Mouse (Mus musculus) lung, embryonic 15.5 days (tissue): ENCODE measurements at regions not wholly inside any gene's neighbourhood (a gene's known extent, or its start where the extent isn't known, plus 50 kb on each side); places are given as distances from the start of the nearest gene placed in this dataset.

Experiments used
- ATAC-seq: fragments of 200-750 bp; cut with Nextera tagmentation; 2 replicates; pipeline ENCODE4 v1.8.0; 2017; ENCODE audit warnings: moderate number of reproducible peaks, borderline replicate concordance; ENCODE audit not compliant: low FRiP score, low TSS enrichment; ENCODE audit errors: extremely low read depth
- H3K27ac ChIP-seq: fragments of 300-500 bp; sonication (generic); 2 replicates; pipeline ENCODE4 v1.5.1; 2015; ENCODE audit warnings: moderate library complexity, mild to moderate bottlenecking, inconsistent platforms
- H3K27me3 ChIP-seq: fragments of 300-500 bp; sonication (generic); 2 replicates; pipeline ENCODE4 v1.6.1; 2015; ENCODE audit warnings: inconsistent platforms
- H3K36me3 ChIP-seq: fragments of 300-500 bp; sonication (generic); 2 replicates; pipeline ENCODE4 v1.6.1; 2015; ENCODE audit warnings: inconsistent platforms
- H3K4me1 ChIP-seq: fragments of 300-500 bp; sonication (generic); 2 replicates; pipeline ENCODE4 v1.6.1; 2015; ENCODE audit warnings: inconsistent platforms
- H3K4me2 ChIP-seq: fragments of 300-500 bp; sonication (generic); 2 replicates; pipeline ENCODE4 v1.6.1; 2015; ENCODE audit warnings: inconsistent platforms, mild to moderate bottlenecking, moderate library complexity
- H3K4me3 ChIP-seq: fragments of 300-500 bp; sonication (generic); 2 replicates; pipeline ENCODE4 v1.5.1; 2015; ENCODE audit warnings: mild to moderate bottlenecking, inconsistent platforms
- H3K9ac ChIP-seq: fragments of 300-500 bp; sonication (generic); 2 replicates; pipeline ENCODE4 v1.6.1; 2015; ENCODE audit warnings: inconsistent platforms
- H3K9me3 ChIP-seq: fragments of 300-500 bp; sonication (generic); 2 replicates; pipeline ENCODE4 v1.6.1; 2016; ENCODE audit warnings: inconsistent platforms
- WGBS: fragments of 180-500 bp; shearing (Covaris S2); methylation state at CpG from one replicate; pipeline ENCODE4 v1.1.7; 2015; 5-methylcytosine and 5-hydroxymethylcytosine counted together

- Histone ChIP-seq H3K4me3 (no peak overlapping the region), H3K36me3 (no peaks in the 10 kb centered on the region), H3K4me2 (no peak overlapping the region), H3K27me3 (no peaks in the 10 kb centered on the region), H3K9ac (no peak overlapping the region), H3K9me3 (no peaks in the 10 kb centered on the region), H3K27ac (no peak overlapping the region), H3K4me1 (0 out of 2 replicates have a peak, but pooled peaks cover 4% of the 10 kb centered on the region)
- ATAC-seq = no peak
- WGBS = 73% methylated on average over 4 of the region's 4 CpGs
These were observed 114.3 kb upstream of the Tll1 start for GRCm38 (mm10) chr8:64320343-64320742.

- no peak for ATAC-seq
- 60% methylated on average over 6 of the region's 6 CpGs for WGBS
- H3K9me3 ChIP-seq = no peaks in the 10 kb centered on the region
These were observed 113.2 kb upstream of the Tll1 start for GRCm38 (mm10) chr8:64319220-64319820.

GRCm38 (mm10) chr8:64318524-64319219 is 112.6 kb upstream of the Tll1 start:
- no peak overlapping the region for H3K9ac ChIP-seq
- no peak overlapping the region for H3K4me3 ChIP-seq
- 51% methylated on average over 10 of the region's 10 CpGs for whole genome bisulfite sequencing
- 0 out of 2 replicates have a peak, but pooled peaks cover 4% of the 10 kb centered on the region for H3K4me1 ChIP-seq
- no peaks in the 10 kb centered on the region for H3K9me3 ChIP-seq
- H3K36me3 ChIP-seq = no peaks in the 10 kb centered on the region
- no peak overlapping the region for H3K4me2 ChIP-seq
- H3K27ac ChIP-seq = no peak overlapping the region
- H3K27me3 ChIP-seq = no peaks in the 10 kb centered on the region
- no peak for ATAC-seq

More at GRCm38 (mm10) chr8:64319220-64319820, 113.2 kb upstream of the Tll1 start:
- Histone ChIP-seq H3K27me3 (no peaks in the 10 kb centered on the region), H3K4me2 (no peak overlapping the region), H3K4me1 (0 out of 2 replicates have a peak, but pooled peaks cover 4% of the 10 kb centered on the region), H3K36me3 (no peaks in the 10 kb centered on the region), H3K4me3 (no peak overlapping the region), H3K27ac (no peak overlapping the region), H3K9ac (no peak overlapping the region)

GRCm38 (mm10) chr8:64317815-64318214 is 111.7 kb upstream of the Tll1 start:
- ATAC-seq = no peak

GRCm38 (mm10) chr8:64307995-64308394 is 101.9 kb upstream of the Tll1 start:
- Histone ChIP-seq H3K27me3 (no peaks in the 10 kb centered on the region), H3K9me3 (no peaks in the 10 kb centered on the region), H3K4me1 (no peaks in the 10 kb centered on the region), H3K9ac (no peak overlapping the region), H3K27ac (no peak overlapping the region), H3K36me3 (no peaks in the 10 kb centered on the region), H3K4me2 (no peak overlapping the region), H3K4me3 (no peak overlapping the region)
- no peak for ATAC-seq
- WGBS = 52% methylated on average over 1 of the region's 1 CpGs

More at GRCm38 (mm10) chr8:64317815-64318214, 111.7 kb upstream of the Tll1 start:
- Histone ChIP-seq H3K9ac (no peak overlapping the region), H3K27me3 (no peaks in the 10 kb centered on the region), H3K27ac (no peak overlapping the region), H3K36me3 (no peaks in the 10 kb centered on the region), H3K4me2 (no peak overlapping the region), H3K4me1 (0 out of 2 replicates have a peak, but pooled peaks cover 4% of the 10 kb centered on the region), H3K4me3 (no peak overlapping the region), H3K9me3 (no peaks in the 10 kb centered on the region)

- H3K4me3 ChIP-seq = no peak overlapping the region
- ATAC-seq = no peak
- no peak overlapping the region for H3K9ac ChIP-seq
- H3K27ac ChIP-seq = no peak overlapping the region
- H3K27me3 ChIP-seq = no peaks in the 10 kb centered on the region
- 81% methylated on average over 6 of the region's 6 CpGs for WGBS
- no peak overlapping the region for H3K4me2 ChIP-seq
- H3K9me3 ChIP-seq = no peaks in the 10 kb centered on the region
- no peaks in the 10 kb centered on the region for H3K36me3 ChIP-seq
- no peaks in the 10 kb centered on the region for H3K4me1 ChIP-seq
These were observed 76.7 kb upstream of the Tll1 start for GRCm38 (mm10) chr8:64282806-64283205.

- H3K27me3 ChIP-seq = no peaks in the 10 kb centered on the region
- H3K4me3 ChIP-seq = no peak overlapping the region
- no peaks in the 10 kb centered on the region for H3K9me3 ChIP-seq
- no peaks in the 10 kb centered on the region for H3K4me1 ChIP-seq
- H3K4me2 ChIP-seq = no peak overlapping the region
- 59% methylated on average over 3 of the region's 3 CpGs for WGBS
- no peaks in the 10 kb centered on the region for H3K36me3 ChIP-seq
- ATAC-seq = no peak
- H3K9ac ChIP-seq = no peak overlapping the region
- no peak overlapping the region for H3K27ac ChIP-seq
These were observed 75.5 kb upstream of the Tll1 start for GRCm38 (mm10) chr8:64281598-64281997.

- Histone ChIP-seq H3K27ac (no peak overlapping the region), H3K27me3 (no peaks in the 10 kb centered on the region), H3K4me2 (no peak overlapping the region), H3K9ac (no peak overlapping the region), H3K4me1 (no peaks in the 10 kb centered on the region), H3K9me3 (no peaks in the 10 kb centered on the region), H3K36me3 (no peaks in the 10 kb centered on the region), H3K4me3 (no peak overlapping the region)
- no peak for ATAC-seq
These were observed 74.3 kb upstream of the Tll1 start for GRCm38 (mm10) chr8:64280391-64280790.

- Histone ChIP-seq H3K36me3 (no peaks in the 10 kb centered on the region), H3K27ac (no peak overlapping the region), H3K9me3 (no peaks in the 10 kb centered on the region), H3K27me3 (no peaks in the 10 kb centered on the region), H3K4me3 (no peak overlapping the region), H3K4me1 (no peaks in the 10 kb centered on the region), H3K4me2 (no peak overlapping the region), H3K9ac (no peak overlapping the region)
- 59% methylated on average over 6 of the region's 6 CpGs for WGBS
- no peak for ATAC-seq
These were observed 70.0 kb upstream of the Tll1 start for GRCm38 (mm10) chr8:64276058-64276457.

GRCm38 (mm10) chr8:64265304-64265945 is 59.4 kb upstream of the Tll1 start:
- Histone ChIP-seq H3K9me3 (no peaks in the 10 kb centered on the region), H3K27me3 (no peaks in the 10 kb centered on the region), H3K27ac (no peak overlapping the region), H3K4me1 (no peaks in the 10 kb centered on the region), H3K36me3 (no peaks in the 10 kb centered on the region), H3K4me3 (no peak overlapping the region), H3K4me2 (no peak overlapping the region), H3K9ac (no peak overlapping the region)
- no peak for ATAC-seq
- WGBS = 46% methylated on average over 6 of the region's 6 CpGs
